ENCODE assay signal across 8 mouse cellular contexts in genomic region chr4:115088611-115089338, GRCm38 (mm10). TPM values are rescaled to one million over a fixed set of nuclear protein-coding genes. Genes with fewer than 3 reads are reported as not detected.
DNase-seq lines count a peak whose midpoint lies in the region; ATAC-seq lines count a peak whose summit lies in the region.

TSS of gene Pdzk1ip1 (plus strand) at chr4:115088708.

- H3K27me3 ChIP-seq in hindbrain, embryonic 12.5 days: peaks cover 60% of the 10 kb centered on the region
- H3K27me3 ChIP-seq in limb, embryonic 15.5 days: peaks cover 45% of the 10 kb centered on the region

- H3K4me3 ChIP-seq in hindbrain, embryonic 12.5 days: no peak within 1 kb of the TSS
- H3K4me3 ChIP-seq in limb, embryonic 15.5 days: peak within 1 kb of the TSS; percentile 19

- WGBS in hindbrain, embryonic 12.5 days: 25% methylated on average over 11 of the region's 11 CpGs
- 23% methylated on average over 11 of the region's 11 CpGs for WGBS in limb, embryonic 15.5 days

- no peak within 1 kb of the TSS for H3K27ac ChIP-seq in hindbrain, embryonic 12.5 days
- no peak within 1 kb of the TSS for H3K27ac ChIP-seq in limb, embryonic 15.5 days

- no peaks in the 10 kb centered on the region for H3K36me3 ChIP-seq in hindbrain, embryonic 12.5 days
- H3K36me3 ChIP-seq in limb, embryonic 15.5 days: no peaks in the 10 kb centered on the region

- H3K9ac ChIP-seq in hindbrain, embryonic 12.5 days: no peak within 1 kb of the TSS
- H3K9ac ChIP-seq in limb, embryonic 15.5 days: no peak within 1 kb of the TSS

- no peak for ATAC-seq in hindbrain, embryonic 12.5 days (ENCODE audit: low FRiP score)
- ATAC-seq in limb, embryonic 15.5 days (ENCODE audit: insufficient number of reproducible peaks, low FRiP score, low TSS enrichment, low read depth): no peak

- H3K4me1 ChIP-seq in hindbrain, embryonic 12.5 days: no peaks in the 10 kb centered on the region
- H3K4me1 ChIP-seq in limb, embryonic 15.5 days: 0 out of 2 replicates have a peak, but pooled peaks cover 7% of the 10 kb centered on the region

- no peak within 1 kb of the TSS for H3K4me2 ChIP-seq in hindbrain, embryonic 12.5 days (replicated peaks)
- H3K4me2 ChIP-seq in limb, embryonic 15.5 days: peak within 1 kb of the TSS; percentile 33

- DNase-seq in spleen, adult 12 weeks (ENCODE audit: low spot score): peak; percentile 62
- DNase-seq in spleen, adult 18-20 months: no peak
- peak; percentile 61 to 67 for DNase-seq in spleen, postnatal 10 days (ENCODE audit: low spot score in 2 of 2)
- no peak for DNase-seq in frontal cortex, postnatal 25 days (ENCODE audit: low spot score in 2 of 2)
- no peak for DNase-seq in B cell, adult 2 months
- DNase-seq in right cerebral cortex, adult 2 months (ENCODE audit: low spot score in 2 of 2): no peak

- no peaks in the 10 kb centered on the region for H3K9me3 ChIP-seq in hindbrain, embryonic 12.5 days (replicated peaks)
- H3K9me3 ChIP-seq in limb, embryonic 15.5 days: no peaks in the 10 kb centered on the region

RNA-seq across cellular contexts. Expression of gene Pdzk1ip1, which starts in this region (rescaled TPM):
- 13.1 and 15.2 TPM in 2 replicates for polyA plus RNA-seq in hindbrain, embryonic 12.5 days (2016; fragmentation: Nextera tagmentation; extraction: Ambion mirVana)
- 94.4 and 100 TPM in 2 replicates for polyA plus RNA-seq in limb, embryonic 15.5 days (2015; fragmentation: Nextera tagmentation; extraction: Ambion mirVana)

Comparison
In these comparisons a context has a peak if more than half of its experiments do, and no peak if none do; other contexts are left out.
1. DNase-seq: peak in spleen, adult 12 weeks (single experiment) and spleen, postnatal 10 days (2 of 2); none in spleen, adult 18-20 months (0 of 2), frontal cortex, postnatal 25 days (0 of 2), B cell, adult 2 months (0 of 2) and right cerebral cortex, adult 2 months (0 of 2).